Mouse (Mus musculus): ENCODE results near the gene Adgrv1. TPM values are rescaled to one million over a fixed set of nuclear protein-coding genes. Genes with fewer than 3 reads are reported as not detected.

Adgrv1 gene
- polyA plus RNA-seq, 1 experiment from 2014 or later: 2.8 TPM

DNA sequence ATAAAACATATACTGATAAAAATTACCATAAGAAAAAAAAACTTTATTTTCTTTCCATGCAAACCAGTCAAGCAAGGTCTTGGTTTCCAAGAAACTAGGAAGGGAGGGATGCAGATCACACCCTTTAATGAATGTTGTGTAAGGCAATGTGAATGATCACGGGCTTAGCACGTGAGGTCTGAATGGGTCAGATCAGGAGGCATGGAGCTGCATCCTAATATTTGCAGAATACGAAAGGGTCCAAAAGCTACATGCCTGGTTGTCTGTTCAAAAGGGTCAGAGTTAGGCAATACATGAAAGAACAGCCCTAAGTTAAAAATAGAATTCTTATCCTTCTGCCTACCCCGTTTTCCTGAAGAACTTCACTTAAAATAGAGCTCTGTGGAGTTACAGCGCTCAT is 303.2 kb downstream of the Adgrv1 start:
- WGBS: 86% methylated on average over 5 of the region's 5 CpGs
- no peaks in the 10 kb centered on the region for H3K9me3 ChIP-seq (ENCODE audit: control insufficient read depth, low read depth, low read length)

DNA sequence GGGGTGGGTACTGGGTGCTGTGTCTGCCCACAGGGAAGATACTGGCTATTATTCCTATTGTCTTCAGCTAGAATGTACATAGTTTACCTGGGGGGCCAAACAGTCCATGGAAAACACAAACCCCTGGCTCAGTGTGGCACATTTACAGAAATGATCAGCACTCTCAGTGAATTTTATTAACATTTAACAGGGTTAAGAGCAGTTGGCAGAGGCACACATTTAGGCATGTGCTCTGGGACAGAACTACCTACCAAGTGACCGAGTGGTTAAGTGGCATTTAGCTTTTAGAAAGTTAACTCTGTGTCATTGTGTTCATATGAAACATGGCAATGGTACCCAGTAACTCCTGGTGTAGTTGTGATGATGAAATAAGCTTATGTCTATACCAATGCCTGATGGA is 304.8 kb downstream of the Adgrv1 start:
- no peak overlapping the region for H3K9ac ChIP-seq (replicated peaks; ENCODE audit: low read depth, low read length)
- no peak overlapping the region for H3K27ac ChIP-seq (ENCODE audit: low read length)
- H3K4me1 ChIP-seq (ENCODE audit: control insufficient read depth, insufficient read depth, low read length): no peaks in the 10 kb centered on the region
- ATAC-seq (ENCODE audit: insufficient number of reproducible peaks, insufficient read depth, low FRiP score, low read depth): no peak
- no peaks in the 10 kb centered on the region for H3K36me3 ChIP-seq (ENCODE audit: control insufficient read depth, insufficient read depth, low read length)
- H3K4me3 ChIP-seq (ENCODE audit: low read depth, low read length): no peak overlapping the region
- 92% methylated on average over 1 of the region's 1 CpGs for WGBS
- no peak overlapping the region for H3K4me2 ChIP-seq (replicated peaks; ENCODE audit: low read depth, low read length)
- no peaks in the 10 kb centered on the region for H3K9me3 ChIP-seq (ENCODE audit: control insufficient read depth, low read depth, low read length)
- H3K27me3 ChIP-seq (ENCODE audit: control insufficient read depth, insufficient read depth, low read length): no peaks in the 10 kb centered on the region

More for the DNA sequence above, 303.2 kb downstream of the Adgrv1 start:
- Histone ChIP-seq H3K4me1 (ENCODE audit: control insufficient read depth, insufficient read depth, low read length) (no peaks in the 10 kb centered on the region), H3K4me3 (ENCODE audit: low read depth, low read length) (no peak overlapping the region), H3K9ac (replicated peaks; ENCODE audit: low read depth, low read length) (no peak overlapping the region), H3K36me3 (ENCODE audit: control insufficient read depth, insufficient read depth, low read length) (no peaks in the 10 kb centered on the region), H3K4me2 (replicated peaks; ENCODE audit: low read depth, low read length) (no peak overlapping the region), H3K27ac (ENCODE audit: low read length) (no peak overlapping the region), H3K27me3 (ENCODE audit: control insufficient read depth, insufficient read depth, low read length) (no peaks in the 10 kb centered on the region)
- ATAC-seq (ENCODE audit: insufficient number of reproducible peaks, insufficient read depth, low FRiP score, low read depth): no peak

DNA sequence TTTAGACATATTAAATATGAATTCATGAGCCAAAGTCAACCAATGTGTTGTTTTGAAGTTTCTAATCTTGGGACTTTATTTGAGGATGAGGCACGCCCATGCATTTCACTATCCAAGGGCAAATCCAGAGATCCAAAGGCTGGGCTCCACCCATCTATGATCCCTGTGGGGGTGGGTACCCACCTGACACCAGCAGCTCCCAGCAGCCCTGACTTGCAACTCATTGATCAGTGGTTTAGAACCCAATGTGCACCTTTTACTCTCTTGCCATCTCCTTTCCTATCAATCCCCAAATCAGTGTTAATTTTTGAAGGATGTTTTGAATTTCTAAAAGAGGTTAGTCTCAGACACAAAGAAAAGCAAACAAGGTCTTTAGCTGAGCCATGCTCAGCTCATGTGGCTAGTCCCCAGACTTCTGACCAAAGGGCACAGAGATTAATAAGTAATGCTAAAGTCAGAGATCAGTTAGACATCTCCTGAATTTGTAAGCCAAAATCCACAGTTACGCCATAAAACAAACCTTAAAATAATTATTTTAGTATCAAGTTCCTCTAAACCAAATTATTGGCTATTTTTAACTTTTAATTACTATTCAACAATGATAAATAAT is 307.2 kb downstream of the Adgrv1 start:
- Histone ChIP-seq H3K36me3 (ENCODE audit: control insufficient read depth, insufficient read depth, low read length) (no peaks in the 10 kb centered on the region), H3K9ac (replicated peaks; ENCODE audit: low read depth, low read length) (no peak overlapping the region), H3K4me2 (replicated peaks; ENCODE audit: low read depth, low read length) (no peak overlapping the region), H3K4me3 (ENCODE audit: low read depth, low read length) (no peak overlapping the region), H3K4me1 (ENCODE audit: control insufficient read depth, insufficient read depth, low read length) (no peaks in the 10 kb centered on the region), H3K27ac (ENCODE audit: low read length) (no peak overlapping the region), H3K9me3 (ENCODE audit: control insufficient read depth, low read depth, low read length) (no peaks in the 10 kb centered on the region), H3K27me3 (ENCODE audit: control insufficient read depth, insufficient read depth, low read length) (no peaks in the 10 kb centered on the region)
- WGBS: 86% methylated on average over 2 of the region's 2 CpGs
- ATAC-seq (ENCODE audit: insufficient number of reproducible peaks, insufficient read depth, low FRiP score, low read depth): no peak

DNA sequence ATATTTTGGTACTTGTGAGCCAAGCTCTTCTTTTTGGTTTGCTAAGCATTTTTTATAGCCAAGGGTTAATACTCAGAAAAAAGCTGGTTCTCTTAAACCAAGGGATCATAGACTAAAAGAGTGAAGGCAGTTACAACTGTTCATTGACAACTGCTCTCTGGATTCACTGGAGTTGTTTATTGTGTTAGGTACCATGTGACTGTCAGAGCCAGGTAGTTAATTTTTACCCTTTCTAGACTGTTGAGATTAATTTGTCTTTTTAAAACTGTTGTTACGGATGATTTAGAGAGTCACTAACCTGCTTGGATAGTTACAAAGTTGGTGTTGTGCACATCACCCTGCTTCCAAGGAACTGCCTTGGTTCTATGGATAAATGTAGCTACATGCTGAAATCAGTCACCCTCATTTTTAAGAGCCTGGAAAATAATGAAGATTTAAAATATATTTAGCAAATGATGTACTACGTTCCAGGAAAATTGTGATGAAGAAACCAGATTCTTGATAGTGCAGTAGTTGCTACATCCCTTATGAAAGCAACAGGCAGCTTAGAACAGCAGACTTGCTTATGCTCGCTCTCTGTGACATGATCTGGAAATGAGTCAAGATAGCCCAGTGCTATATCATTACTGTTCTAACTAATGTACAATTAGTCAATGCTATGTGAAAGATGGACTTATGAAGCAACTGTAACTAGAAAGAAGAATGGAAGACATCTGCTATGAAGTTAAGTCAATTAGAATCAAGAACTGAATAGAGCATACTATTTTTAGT is 309.2 kb downstream of the Adgrv1 start:
- Histone ChIP-seq H3K4me3 (ENCODE audit: low read depth, low read length) (no peak overlapping the region), H3K4me1 (ENCODE audit: control insufficient read depth, insufficient read depth, low read length) (no peaks in the 10 kb centered on the region), H3K27ac (ENCODE audit: low read length) (no peak overlapping the region), H3K9me3 (ENCODE audit: control insufficient read depth, low read depth, low read length) (no peaks in the 10 kb centered on the region), H3K4me2 (replicated peaks; ENCODE audit: low read depth, low read length) (no peak overlapping the region), H3K36me3 (ENCODE audit: control insufficient read depth, insufficient read depth, low read length) (no peaks in the 10 kb centered on the region), H3K9ac (replicated peaks; ENCODE audit: low read depth, low read length) (no peak overlapping the region), H3K27me3 (ENCODE audit: control insufficient read depth, insufficient read depth, low read length) (no peaks in the 10 kb centered on the region)
- 80% methylated on average over 3 of the region's 3 CpGs for WGBS
- no peak for ATAC-seq (ENCODE audit: insufficient number of reproducible peaks, insufficient read depth, low FRiP score, low read depth)

DNA sequence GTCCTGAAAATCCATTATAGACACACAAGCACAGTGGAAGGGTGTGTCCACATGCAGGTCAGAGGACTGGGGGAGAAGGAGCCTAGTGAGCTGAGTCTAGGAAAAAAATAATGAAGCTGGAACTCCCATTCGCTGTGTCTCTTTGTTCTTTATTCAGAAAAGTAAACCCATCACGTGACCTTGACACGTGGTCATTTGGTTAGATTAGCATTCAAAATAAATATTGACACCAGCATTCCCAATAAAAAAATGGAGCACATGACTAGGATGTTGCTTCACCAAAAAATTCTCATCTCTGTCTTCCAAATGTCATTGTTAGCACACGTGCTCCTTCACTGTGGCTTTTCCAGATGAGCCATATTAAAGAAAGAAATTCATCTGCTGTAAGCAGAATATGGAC is 316.4 kb downstream of the Adgrv1 start:
- 77% methylated on average over 4 of the region's 4 CpGs for WGBS
- Histone ChIP-seq H3K9me3 (ENCODE audit: control insufficient read depth, low read depth, low read length) (no peaks in the 10 kb centered on the region), H3K4me3 (ENCODE audit: low read depth, low read length) (no peak overlapping the region), H3K4me2 (replicated peaks; ENCODE audit: low read depth, low read length) (no peak overlapping the region), H3K36me3 (ENCODE audit: control insufficient read depth, insufficient read depth, low read length) (no peaks in the 10 kb centered on the region), H3K9ac (replicated peaks; ENCODE audit: low read depth, low read length) (no peak overlapping the region), H3K27me3 (ENCODE audit: control insufficient read depth, insufficient read depth, low read length) (no peaks in the 10 kb centered on the region), H3K27ac (ENCODE audit: low read length) (no peak overlapping the region), H3K4me1 (ENCODE audit: control insufficient read depth, insufficient read depth, low read length) (peaks cover 3% of the 10 kb centered on the region; the same call in 1 of the 2 replicates)
- no peak for ATAC-seq (ENCODE audit: insufficient number of reproducible peaks, insufficient read depth, low FRiP score, low read depth)

DNA sequence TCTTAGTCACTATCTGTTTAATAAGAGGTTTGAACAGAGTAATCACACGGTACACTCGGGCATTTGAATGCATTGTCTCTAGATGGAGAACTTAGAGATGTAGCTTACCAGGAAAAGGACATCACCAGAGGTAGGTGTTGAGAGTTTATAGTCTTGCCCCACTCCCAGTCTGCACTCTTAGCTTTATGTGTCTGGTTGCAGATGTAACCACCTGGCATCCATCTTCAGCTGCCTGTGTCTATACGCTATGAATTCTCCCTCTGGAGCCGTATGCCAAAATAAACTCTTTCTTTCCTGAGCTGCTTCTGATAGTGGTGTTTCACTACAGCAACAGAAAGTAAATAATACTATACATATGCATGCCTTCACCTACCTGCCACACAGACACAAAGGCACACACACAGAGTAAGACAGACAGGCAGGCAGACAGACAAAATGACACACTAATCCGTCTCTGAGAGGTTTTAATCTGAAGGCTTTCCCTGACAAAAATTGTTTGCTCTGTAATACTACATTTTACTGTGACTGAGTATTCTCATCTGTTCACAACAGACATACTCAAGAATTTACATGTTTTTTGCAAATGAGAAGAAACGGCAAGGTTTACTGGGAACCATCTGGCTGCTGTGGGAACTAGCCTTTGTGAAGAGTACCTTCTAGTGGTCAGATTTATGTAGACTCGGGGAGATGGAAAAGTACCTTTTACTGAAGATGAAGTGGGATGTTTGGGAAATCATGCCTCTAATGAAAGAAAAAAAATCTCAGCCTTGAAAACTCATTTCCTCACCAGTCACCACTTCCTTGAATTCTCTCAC is 318.4 kb downstream of the Adgrv1 start:
- Histone ChIP-seq H3K36me3 (ENCODE audit: control insufficient read depth, insufficient read depth, low read length) (no peaks in the 10 kb centered on the region), H3K27me3 (ENCODE audit: control insufficient read depth, insufficient read depth, low read length) (no peaks in the 10 kb centered on the region), H3K27ac (ENCODE audit: low read length) (no peak overlapping the region; the same call in 1 of the 2 replicates), H3K9me3 (ENCODE audit: control insufficient read depth, low read depth, low read length) (no peaks in the 10 kb centered on the region), H3K4me2 (replicated peaks; ENCODE audit: low read depth, low read length) (no peak overlapping the region), H3K4me1 (ENCODE audit: control insufficient read depth, insufficient read depth, low read length) (peaks cover 3% of the 10 kb centered on the region; the same call in 1 of the 2 replicates), H3K4me3 (ENCODE audit: low read depth, low read length) (no peak overlapping the region), H3K9ac (replicated peaks; ENCODE audit: low read depth, low read length) (no peak overlapping the region)
- 43% methylated on average over 7 of the region's 7 CpGs for WGBS
- ATAC-seq (ENCODE audit: insufficient number of reproducible peaks, insufficient read depth, low FRiP score, low read depth): peak; percentile 60; the same call in 1 of the 2 replicates

DNA sequence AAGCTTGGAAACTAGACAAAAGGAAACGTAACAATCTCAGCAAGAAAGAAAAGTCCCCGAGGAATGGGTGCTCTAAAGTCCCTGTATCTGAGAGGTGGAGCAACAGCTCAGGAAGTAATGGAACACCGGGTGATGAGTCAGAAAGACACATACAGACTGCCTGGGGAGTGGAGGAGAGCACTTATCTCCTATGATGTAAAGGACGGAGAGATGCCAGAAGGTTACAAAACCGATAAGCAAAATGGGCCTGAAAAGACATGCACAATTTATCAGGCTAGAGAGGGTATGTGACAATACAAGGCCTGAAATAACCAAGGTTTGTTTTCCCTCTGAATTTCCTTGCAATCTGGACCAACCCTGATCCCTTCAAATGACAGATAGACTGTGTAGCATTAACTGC is 320.8 kb downstream of the Adgrv1 start:
- Histone ChIP-seq H3K4me3 (ENCODE audit: low read depth, low read length) (no peak overlapping the region), H3K9ac (replicated peaks; ENCODE audit: low read depth, low read length) (no peak overlapping the region), H3K36me3 (ENCODE audit: control insufficient read depth, insufficient read depth, low read length) (no peaks in the 10 kb centered on the region), H3K27ac (ENCODE audit: low read length) (no peak overlapping the region), H3K27me3 (ENCODE audit: control insufficient read depth, insufficient read depth, low read length) (no peaks in the 10 kb centered on the region), H3K4me2 (replicated peaks; ENCODE audit: low read depth, low read length) (no peak overlapping the region), H3K9me3 (ENCODE audit: control insufficient read depth, low read depth, low read length) (no peaks in the 10 kb centered on the region), H3K4me1 (ENCODE audit: control insufficient read depth, insufficient read depth, low read length) (peaks cover 3% of the 10 kb centered on the region; the same call in 1 of the 2 replicates)
- ATAC-seq (ENCODE audit: insufficient number of reproducible peaks, insufficient read depth, low FRiP score, low read depth): no peak
- 54% methylated on average over 5 of the region's 5 CpGs for WGBS

DNA sequence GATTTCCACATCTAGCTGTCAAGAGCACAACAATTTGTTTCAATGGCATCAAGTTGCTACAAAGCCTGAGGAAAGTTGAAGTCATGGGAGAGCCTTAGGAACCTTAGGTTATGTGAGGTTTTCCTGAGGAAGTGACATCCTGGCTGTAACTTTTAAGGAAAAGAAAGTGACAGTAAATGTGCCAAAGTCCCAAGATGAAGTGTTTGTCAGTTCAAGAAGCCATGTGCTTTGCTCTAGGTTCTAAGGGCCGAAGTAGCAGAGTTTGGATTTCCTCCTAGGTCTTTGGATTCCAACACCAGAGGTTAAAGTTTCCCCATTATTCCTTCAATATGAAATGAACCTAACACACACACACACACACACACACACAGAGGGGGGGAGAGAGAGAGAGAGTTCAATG is 332.1 kb downstream of the Adgrv1 start:
- Histone ChIP-seq H3K27me3 (ENCODE audit: control insufficient read depth, insufficient read depth, low read length) (no peaks in the 10 kb centered on the region), H3K4me2 (replicated peaks; ENCODE audit: low read depth, low read length) (no peak overlapping the region), H3K9ac (replicated peaks; ENCODE audit: low read depth, low read length) (no peak overlapping the region), H3K4me3 (ENCODE audit: low read depth, low read length) (no peak overlapping the region), H3K9me3 (ENCODE audit: control insufficient read depth, low read depth, low read length) (no peaks in the 10 kb centered on the region), H3K36me3 (ENCODE audit: control insufficient read depth, insufficient read depth, low read length) (no peaks in the 10 kb centered on the region), H3K4me1 (ENCODE audit: control insufficient read depth, insufficient read depth, low read length) (no peaks in the 10 kb centered on the region), H3K27ac (ENCODE audit: low read length) (no peak overlapping the region)
- 74% methylated on average over 1 of the region's 1 CpGs for WGBS
- no peak for ATAC-seq (ENCODE audit: insufficient number of reproducible peaks, insufficient read depth, low FRiP score, low read depth)

Measured in stomach, embryonic 14.5 days (tissue).